Mouse (Mus musculus): Measurements from ENCODE around the gene Ccdc188. TPM values are rescaled to one million over a fixed set of nuclear protein-coding genes. Genes with fewer than 3 reads are reported as not detected.

The Ccdc188 gene
- polyA plus RNA-seq, 1 experiment from 2014 or later: not detected

GRCm38 (mm10) chr16:18228856-18229255 is 11.2 kb downstream of the Ccdc188 start:
- H3K4me3 ChIP-seq (ENCODE audit: low read depth, low read length): no peak overlapping the region
- H3K9me3 ChIP-seq (replicated peaks; ENCODE audit: control insufficient read depth, low read length): no peaks in the 10 kb centered on the region
- peaks cover 6% of the 10 kb centered on the region for H3K4me1 ChIP-seq (ENCODE audit: control insufficient read depth, low read depth, low read length)
- 77% methylated on average over 4 of the region's 4 CpGs for WGBS (ENCODE audit: insufficient replicate concordance)
- H3K27ac ChIP-seq (ENCODE audit: low read length): no peak overlapping the region
- no peak overlapping the region for H3K9ac ChIP-seq (ENCODE audit: low read depth, low read length)
- ATAC-seq (ENCODE audit: low read depth): no peak
- H3K4me2 ChIP-seq (ENCODE audit: low read depth, low read length): no peak overlapping the region
- no peaks in the 10 kb centered on the region for H3K36me3 ChIP-seq (ENCODE audit: control insufficient read depth, insufficient read depth)
- H3K27me3 ChIP-seq (ENCODE audit: control insufficient read depth, insufficient read depth, low read depth, low read length): peaks cover under 1% of the 10 kb centered on the region

DNA sequence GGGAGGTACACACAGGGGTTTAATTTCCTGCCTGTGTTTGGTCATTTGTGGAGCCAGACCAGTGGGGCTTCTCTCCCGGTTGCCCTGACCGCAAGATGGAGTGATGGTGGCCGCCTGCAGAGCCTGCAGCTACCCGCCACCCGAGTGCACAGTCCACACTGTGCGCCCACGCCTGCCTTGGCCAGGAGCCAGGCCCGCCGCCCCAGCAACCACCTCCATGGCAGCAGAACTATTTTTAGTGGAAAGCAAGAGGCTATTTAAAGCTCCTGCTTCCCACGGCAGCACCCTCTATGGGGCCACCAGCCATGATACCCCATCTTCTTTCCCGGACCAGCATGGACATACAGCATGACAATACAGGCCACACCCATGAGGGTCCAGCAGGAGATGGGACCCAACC is 11.9 kb downstream of the Ccdc188 start:
- peaks cover 8% of the 10 kb centered on the region for H3K27me3 ChIP-seq (ENCODE audit: control insufficient read depth, insufficient read depth, low read depth, low read length)
- H3K36me3 ChIP-seq (ENCODE audit: control insufficient read depth, insufficient read depth): no peaks in the 10 kb centered on the region
- no peak overlapping the region for H3K27ac ChIP-seq (ENCODE audit: low read length)
- no peak overlapping the region for H3K9ac ChIP-seq (ENCODE audit: low read depth, low read length)
- H3K4me3 ChIP-seq (ENCODE audit: low read depth, low read length): no peak overlapping the region
- H3K4me2 ChIP-seq (ENCODE audit: low read depth, low read length): no peak overlapping the region
- no peaks in the 10 kb centered on the region for H3K9me3 ChIP-seq (replicated peaks; ENCODE audit: control insufficient read depth, low read length)
- peak; percentile 55 for ATAC-seq (ENCODE audit: low read depth)
- H3K4me1 ChIP-seq (ENCODE audit: control insufficient read depth, low read depth, low read length): peaks cover 6% of the 10 kb centered on the region
- WGBS (ENCODE audit: insufficient replicate concordance): 50% methylated on average over 11 of the region's 11 CpGs

GRCm38 (mm10) chr16:18230617-18231016 is 12.9 kb downstream of the Ccdc188 start:
- Histone ChIP-seq H3K36me3 (ENCODE audit: control insufficient read depth, insufficient read depth) (no peaks in the 10 kb centered on the region), H3K27ac (ENCODE audit: low read length) (no peak overlapping the region), H3K27me3 (ENCODE audit: control insufficient read depth, insufficient read depth, low read depth, low read length) (peaks cover 18% of the 10 kb centered on the region), H3K9me3 (replicated peaks; ENCODE audit: control insufficient read depth, low read length) (no peaks in the 10 kb centered on the region), H3K9ac (ENCODE audit: low read depth, low read length) (no peak overlapping the region), H3K4me1 (ENCODE audit: control insufficient read depth, low read depth, low read length) (peaks cover 8% of the 10 kb centered on the region), H3K4me3 (ENCODE audit: low read depth, low read length) (no peak overlapping the region), H3K4me2 (ENCODE audit: low read depth, low read length) (no peak overlapping the region)
- WGBS (ENCODE audit: insufficient replicate concordance): 74% methylated on average over 6 of the region's 6 CpGs
- no peak for ATAC-seq (ENCODE audit: low read depth)

GRCm38 (mm10) chr16:18231047-18231446 is 13.4 kb downstream of the Ccdc188 start:
- no peak overlapping the region for H3K9ac ChIP-seq (ENCODE audit: low read depth, low read length)
- peaks cover 23% of the 10 kb centered on the region for H3K27me3 ChIP-seq (ENCODE audit: control insufficient read depth, insufficient read depth, low read depth, low read length)
- no peak overlapping the region for H3K4me3 ChIP-seq (ENCODE audit: low read depth, low read length)
- H3K4me1 ChIP-seq (ENCODE audit: control insufficient read depth, low read depth, low read length): peaks cover 10% of the 10 kb centered on the region
- H3K36me3 ChIP-seq (ENCODE audit: control insufficient read depth, insufficient read depth): no peaks in the 10 kb centered on the region
- WGBS (ENCODE audit: insufficient replicate concordance): 54% methylated on average over 3 of the region's 3 CpGs
- no peak overlapping the region for H3K27ac ChIP-seq (ENCODE audit: low read length)
- no peak overlapping the region for H3K4me2 ChIP-seq (ENCODE audit: low read depth, low read length)
- H3K9me3 ChIP-seq (replicated peaks; ENCODE audit: control insufficient read depth, low read length): no peaks in the 10 kb centered on the region
- no peak for ATAC-seq (ENCODE audit: low read depth)

- WGBS (ENCODE audit: insufficient replicate concordance): 73% methylated on average over 4 of the region's 4 CpGs
- Histone ChIP-seq H3K27ac (ENCODE audit: low read length) (no peak overlapping the region), H3K4me2 (ENCODE audit: low read depth, low read length) (no peak overlapping the region), H3K9me3 (replicated peaks; ENCODE audit: control insufficient read depth, low read length) (no peaks in the 10 kb centered on the region), H3K4me3 (ENCODE audit: low read depth, low read length) (no peak overlapping the region), H3K9ac (ENCODE audit: low read depth, low read length) (no peak overlapping the region), H3K36me3 (ENCODE audit: control insufficient read depth, insufficient read depth) (no peaks in the 10 kb centered on the region), H3K27me3 (ENCODE audit: control insufficient read depth, insufficient read depth, low read depth, low read length) (peaks cover 25% of the 10 kb centered on the region), H3K4me1 (ENCODE audit: control insufficient read depth, low read depth, low read length) (peaks cover 10% of the 10 kb centered on the region)
- ATAC-seq (ENCODE audit: low read depth): no peak
Measured at GRCm38 (mm10) chr16:18231451-18231850, 13.8 kb downstream of the Ccdc188 start.

GRCm38 (mm10) chr16:18233451-18233850 is 15.8 kb downstream of the Ccdc188 start:
- peaks cover 4% of the 10 kb centered on the region; the same call in 1 of the 2 replicates for H3K36me3 ChIP-seq (ENCODE audit: control insufficient read depth, insufficient read depth)
- peaks cover 7% of the 10 kb centered on the region for H3K4me1 ChIP-seq (ENCODE audit: control insufficient read depth, low read depth, low read length)
- no peak overlapping the region for H3K27ac ChIP-seq (ENCODE audit: low read length)
- no peak overlapping the region for H3K4me3 ChIP-seq (ENCODE audit: low read depth, low read length)
- ATAC-seq (ENCODE audit: low read depth): no peak
- WGBS (ENCODE audit: insufficient replicate concordance): 19% methylated on average over 1 of the region's 1 CpGs
- H3K9me3 ChIP-seq (replicated peaks; ENCODE audit: control insufficient read depth, low read length): no peaks in the 10 kb centered on the region
- no peak overlapping the region for H3K9ac ChIP-seq (ENCODE audit: low read depth, low read length)
- H3K4me2 ChIP-seq (ENCODE audit: low read depth, low read length): no peak overlapping the region
- peaks cover 25% of the 10 kb centered on the region for H3K27me3 ChIP-seq (ENCODE audit: control insufficient read depth, insufficient read depth, low read depth, low read length)

DNA sequence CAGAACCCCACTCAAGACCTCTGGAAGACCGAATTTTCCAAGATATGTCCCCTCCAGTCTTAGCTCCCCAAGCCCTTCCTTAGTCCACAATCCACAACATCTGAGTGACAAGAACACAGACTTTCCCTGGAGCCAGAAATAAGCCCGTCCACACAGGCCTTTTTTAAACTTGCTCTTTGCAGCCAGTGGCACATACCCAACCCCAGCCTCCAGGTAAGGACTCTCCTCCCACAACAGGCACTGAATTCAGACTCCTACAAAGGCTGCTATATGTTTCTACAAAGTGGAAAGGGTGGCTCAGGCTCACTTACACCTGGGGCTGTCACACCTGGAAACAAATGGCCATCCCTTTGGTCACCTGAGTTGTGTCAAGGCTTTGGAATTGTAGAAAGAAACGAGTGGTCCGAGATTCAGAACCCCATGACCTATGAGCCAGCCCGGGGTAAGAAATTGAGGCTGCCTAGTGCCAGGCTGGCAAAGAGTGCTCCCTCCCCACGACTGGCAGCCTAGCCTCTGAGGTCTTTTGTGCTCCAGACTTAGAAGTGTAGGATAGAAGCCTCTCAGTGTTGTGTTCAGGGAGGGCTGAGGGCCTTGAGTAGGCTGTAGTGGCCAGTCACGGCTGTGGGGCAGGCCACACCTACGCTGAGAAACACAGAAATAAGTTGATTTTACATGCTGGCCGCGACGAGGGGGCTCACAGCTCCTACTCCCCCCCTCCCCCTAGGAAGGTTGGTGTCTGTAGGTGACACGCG is 16.4 kb downstream of the Ccdc188 start:
- Histone ChIP-seq H3K27ac (ENCODE audit: low read length) (no peak overlapping the region), H3K9me3 (replicated peaks; ENCODE audit: control insufficient read depth, low read length) (no peaks in the 10 kb centered on the region), H3K4me1 (ENCODE audit: control insufficient read depth, low read depth, low read length) (peaks cover 7% of the 10 kb centered on the region), H3K4me3 (ENCODE audit: low read depth, low read length) (peak overlapping the region; percentile 68), H3K36me3 (ENCODE audit: control insufficient read depth, insufficient read depth) (peaks cover 7% of the 10 kb centered on the region; the same call in 1 of the 2 replicates), H3K9ac (ENCODE audit: low read depth, low read length) (peak overlapping the region; percentile 58), H3K27me3 (ENCODE audit: control insufficient read depth, insufficient read depth, low read depth, low read length) (peaks cover 25% of the 10 kb centered on the region), H3K4me2 (ENCODE audit: low read depth, low read length) (peak overlapping the region; percentile 70)
- 21% methylated on average over 13 of the region's 13 CpGs for WGBS (ENCODE audit: insufficient replicate concordance)
- ATAC-seq (ENCODE audit: low read depth): 0 out of 2 replicates have a peak, but pooled peaks have one; percentile 4

GRCm38 (mm10) chr16:18234671-18235388 is 17.2 kb downstream of the Ccdc188 start, which contains the start of gene Zdhhc8:
Gene Zdhhc8, minus strand, starts transcription at chr16:18235136.
- Histone ChIP-seq H3K36me3 (ENCODE audit: control insufficient read depth, insufficient read depth) (peaks cover 12% of the 10 kb centered on the region; the same call in 1 of the 2 replicates), H3K27ac (ENCODE audit: low read length) (0 out of 2 replicates have a peak within 1 kb of the TSS, but pooled peaks have one; percentile 45), H3K9ac (ENCODE audit: low read depth, low read length) (peak within 1 kb of the TSS; percentile 58), H3K9me3 (replicated peaks; ENCODE audit: control insufficient read depth, low read length) (no peaks in the 10 kb centered on the region), H3K4me1 (ENCODE audit: control insufficient read depth, low read depth, low read length) (peaks cover 7% of the 10 kb centered on the region), H3K27me3 (ENCODE audit: control insufficient read depth, insufficient read depth, low read depth, low read length) (peaks cover 25% of the 10 kb centered on the region), H3K4me3 (ENCODE audit: low read depth, low read length) (peak within 1 kb of the TSS; percentile 68), H3K4me2 (ENCODE audit: low read depth, low read length) (peak within 1 kb of the TSS; percentile 70)
- WGBS (ENCODE audit: insufficient replicate concordance): under 1% methylated on average over 73 of the region's 79 CpGs
- ATAC-seq (ENCODE audit: low read depth): peak; percentile 67

All from liver, embryonic 16.5 days (tissue).